Mouse (Mus musculus) heart, embryonic 10.5 days (tissue): ENCODE measurements around the gene 1700001C19Rik. TPM values are rescaled to one million over a fixed set of nuclear protein-coding genes. Genes with fewer than 3 reads are reported as not detected.
A peak's percentile ranks its signal among the peaks of the same experiment; 100 is the strongest.
"Not testable (repeated sequence)": the region's sequence is repeated elsewhere in the genome, so short reads cannot be mapped to it uniquely, and the experiment has no call there.

Experiments
- DNase-seq: peaks from one replicate; pipeline ENCODE4 v3.0.0-alpha.2; 2017; ENCODE audit warnings: low spot score
- H3K27ac ChIP-seq: fragments of 300-500 bp; sonication (generic); 2 replicates; pipeline ENCODE4 v1.5.1; 2016; ENCODE audit warnings: mild to moderate bottlenecking
- H3K27me3 ChIP-seq: fragments of 300-500 bp; sonication (generic); 2 replicates; pipeline ENCODE4 v1.6.1; 2016; ENCODE audit warnings: mild to moderate bottlenecking; ENCODE audit not compliant: poor library complexity, insufficient read depth, severe bottlenecking
- H3K36me3 ChIP-seq: fragments of 300-500 bp; sonication (generic); 2 replicates; pipeline ENCODE4 v1.6.1; 2016; ENCODE audit warnings: mild to moderate bottlenecking, moderate library complexity
- H3K4me1 ChIP-seq: fragments of 300-500 bp; sonication (generic); 2 replicates; pipeline ENCODE4 v1.6.1; 2016; ENCODE audit warnings: mild to moderate bottlenecking
- H3K4me3 ChIP-seq: fragments of 300-500 bp; sonication (generic); 2 replicates; pipeline ENCODE4 v1.5.1; 2016; ENCODE audit warnings: mild to moderate bottlenecking, moderate library complexity
- H3K9me3 ChIP-seq: fragments of 300-500 bp; sonication (generic); 2 replicates; pipeline ENCODE4 v1.6.1; 2016; ENCODE audit warnings: mild to moderate bottlenecking, moderate library complexity
- WGBS: fragments of 180-500 bp; shearing (Covaris S2); methylation state at CpG from one replicate; pipeline ENCODE4 v1.1.7; 2016; 5-methylcytosine and 5-hydroxymethylcytosine counted together
- polyA plus RNA-seq: library from polyadenylated mRNA; unstranded; fragments of >200 nt; fragmentation: Nextera tagmentation; extraction: Ambion mirVana; gene quantifications from 2 replicates; pipeline ENCODE4 v1.2.1, GENCODE M21; 2016

The 1700001C19Rik gene
- polyA plus RNA-seq, 1 experiment from 2014 or later, result 0.63 TPM

DNA sequence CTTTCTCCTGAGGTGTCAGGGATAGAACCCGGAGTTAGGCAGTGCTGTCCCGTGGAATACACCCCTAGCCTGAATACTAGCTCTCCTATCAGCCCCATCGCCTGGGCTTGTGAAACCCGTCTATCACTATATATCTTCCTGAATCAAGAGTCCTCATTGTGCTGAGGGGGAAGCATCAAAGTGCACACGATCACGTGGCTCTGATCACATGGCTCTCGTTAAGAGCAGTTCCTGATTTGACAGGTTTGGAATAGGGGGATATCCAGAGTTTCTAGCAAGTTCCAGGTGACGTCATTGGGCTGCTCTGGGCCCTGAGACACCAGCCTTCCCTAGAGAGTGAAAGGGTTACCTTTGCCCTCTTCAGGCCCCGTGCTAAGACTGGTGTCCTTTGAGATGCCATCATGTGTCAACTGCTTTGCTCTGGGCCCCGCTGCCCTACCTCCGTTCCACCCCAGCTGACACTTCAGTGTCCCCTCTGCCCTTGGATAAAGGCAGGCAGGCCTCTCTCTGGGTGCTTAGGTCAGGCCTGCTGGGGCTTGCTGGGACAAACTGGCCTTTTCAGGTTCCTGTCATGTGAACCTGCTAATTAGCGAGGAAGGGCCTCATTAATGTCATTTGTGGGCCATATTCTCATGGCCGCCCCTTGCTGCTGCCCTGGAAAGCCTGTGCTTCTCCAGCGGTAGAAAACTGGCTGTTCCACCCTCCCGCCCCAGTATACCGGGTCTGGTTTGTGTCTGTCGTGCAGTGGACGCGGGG lies 4.3 kb upstream of the 1700001C19Rik start:
- no peak for DNase-seq
- peaks cover 24% of the 10 kb centered on the region for H3K27me3 ChIP-seq
- no peaks in the 10 kb centered on the region for H3K36me3 ChIP-seq
- no peaks in the 10 kb centered on the region for H3K9me3 ChIP-seq
- peaks cover 95% of the 10 kb centered on the region for H3K4me1 ChIP-seq
- whole genome bisulfite sequencing, result 40% methylated on average over 19 of the region's 19 CpGs
- H3K4me3 ChIP-seq, result peak overlapping the region; percentile 25; the same call in 1 of the 2 replicates
- peak overlapping the region; percentile 88 for H3K27ac ChIP-seq

- H3K36me3 ChIP-seq, result no peaks in the 10 kb centered on the region
- H3K4me3 ChIP-seq, result no peak overlapping the region; the same call in 1 of the 2 replicates
- H3K9me3 ChIP-seq, result no peaks in the 10 kb centered on the region
- peak overlapping the region; percentile 88 for H3K27ac ChIP-seq
- DNase-seq, result no peak
- H3K27me3 ChIP-seq, result peaks cover 26% of the 10 kb centered on the region
- 10% methylated on average over 9 of the region's 9 CpGs for WGBS
- H3K4me1 ChIP-seq, result peaks cover 87% of the 10 kb centered on the region
Observed at GRCm38 (mm10) chr17:47440359-47440890, 3.2 kb upstream of the 1700001C19Rik start.

DNA sequence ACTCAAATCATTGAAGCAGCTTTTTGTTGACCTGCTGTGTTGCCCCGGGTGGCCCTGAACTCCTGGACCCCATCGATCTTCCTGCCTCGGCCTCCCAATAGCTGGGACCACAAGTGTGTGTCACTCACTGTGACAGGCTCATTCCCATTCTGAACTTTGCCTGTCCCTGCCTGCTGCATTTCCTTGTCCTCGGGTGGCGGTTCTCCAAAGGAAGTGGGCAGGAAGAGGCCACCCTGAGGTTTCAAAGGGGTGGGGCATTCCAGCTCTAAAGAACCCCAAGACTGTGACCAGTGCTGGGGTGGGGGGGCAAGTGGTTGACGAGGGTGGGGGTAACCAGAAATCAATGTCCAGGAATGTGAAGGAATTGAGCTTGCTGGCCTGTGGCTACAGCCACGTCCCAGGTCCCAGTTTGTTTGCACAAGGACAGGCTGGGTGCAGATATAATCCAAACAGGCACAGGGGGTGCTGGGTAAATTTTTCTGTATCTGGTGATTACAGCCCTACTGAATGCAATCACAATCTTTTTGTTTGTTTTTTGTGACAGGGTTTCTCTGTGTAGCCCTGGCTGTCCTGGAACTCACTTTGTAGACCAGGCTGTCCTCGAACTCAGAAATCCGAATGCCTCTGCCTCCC lies 2.3 kb upstream of the 1700001C19Rik start:
- no peak for DNase-seq
- Histone ChIP-seq H3K27me3 (peaks cover 26% of the 10 kb centered on the region), H3K4me3 (no peak overlapping the region), H3K36me3 (no peaks in the 10 kb centered on the region), H3K4me1 (peaks cover 78% of the 10 kb centered on the region), H3K9me3 (no peaks in the 10 kb centered on the region), H3K27ac (peak overlapping the region; percentile 88)
- 43% methylated on average over 9 of the region's 9 CpGs for WGBS

- Histone ChIP-seq H3K36me3 (no peaks in the 10 kb centered on the region), H3K4me1 (peaks cover 69% of the 10 kb centered on the region), H3K27me3 (peaks cover 23% of the 10 kb centered on the region), H3K27ac (peak overlapping the region; percentile 74; the same call in 1 of the 2 replicates), H3K9me3 (no peaks in the 10 kb centered on the region), H3K4me3 (0 out of 2 replicates have a peak overlapping the region, but pooled peaks have one; percentile 74)
- WGBS, result 60% methylated on average over 6 of the region's 6 CpGs
- DNase-seq, result no peak
Observed at GRCm38 (mm10) chr17:47438611-47439010, 1.4 kb upstream of the 1700001C19Rik start.

DNA sequence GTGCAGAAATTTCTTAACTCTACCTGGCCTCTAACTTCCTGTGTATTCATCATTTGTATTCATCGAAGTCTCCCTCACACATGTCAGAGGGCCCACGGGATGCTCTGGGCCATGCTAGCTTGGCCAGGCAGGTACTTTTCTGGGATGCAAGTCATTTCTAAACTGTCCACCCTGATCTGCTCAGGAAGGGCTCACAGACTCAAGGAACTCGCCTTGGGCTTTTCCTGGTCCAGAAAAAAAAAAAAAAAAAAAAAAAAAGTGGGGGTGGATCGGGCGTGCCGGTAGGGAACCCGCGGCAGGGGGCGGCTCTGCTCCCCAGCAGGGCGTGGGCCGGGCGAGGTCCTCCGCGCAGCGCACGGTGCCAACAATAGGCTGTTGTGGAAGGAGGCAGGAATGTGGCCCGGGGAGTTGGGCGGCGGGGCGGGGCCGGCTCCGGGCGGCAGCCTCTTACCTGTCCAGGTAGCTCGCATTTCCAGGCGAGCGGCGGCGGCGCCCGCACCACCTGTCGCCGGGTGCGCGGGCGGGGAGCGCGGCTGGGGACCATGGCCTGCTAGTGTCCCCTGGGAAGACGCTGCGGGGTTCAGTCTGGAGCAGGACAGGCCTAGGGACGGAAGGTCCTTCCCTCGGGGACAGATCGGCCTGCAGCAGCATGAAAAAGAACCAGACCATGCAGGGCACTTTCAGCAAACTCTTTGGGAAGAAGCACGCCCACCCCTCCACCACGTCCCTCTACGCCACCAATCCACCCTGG lies 845 bp downstream of the 1700001C19Rik start, which contains the start of gene AI661453:
TSS of gene AI661453 (plus strand) at position 460 of the 751 bp plus-strand sequence.
- Histone ChIP-seq H3K9me3 (no peaks in the 10 kb centered on the region), H3K27ac (peak within 1 kb of the TSS; percentile 87), H3K36me3 (no peaks in the 10 kb centered on the region), H3K27me3 (peaks cover 23% of the 10 kb centered on the region), H3K4me1 (peaks cover 52% of the 10 kb centered on the region), H3K4me3 (peak within 1 kb of the TSS; percentile 74)
- under 1% methylated on average over 45 of the region's 45 CpGs for WGBS
- DNase-seq, result no peak

- no peak overlapping the region for H3K27ac ChIP-seq
- DNase-seq, result no peak
- H3K9me3 ChIP-seq, result no peaks in the 10 kb centered on the region
- 0 out of 2 replicates have a peak, but pooled peaks cover 7% of the 10 kb centered on the region for H3K27me3 ChIP-seq
- no peak overlapping the region for H3K4me3 ChIP-seq
- H3K4me1 ChIP-seq, result peaks cover 19% of the 10 kb centered on the region
- H3K36me3 ChIP-seq, result no peaks in the 10 kb centered on the region
- 73% methylated on average over 5 of the region's 5 CpGs for WGBS
Observed at GRCm38 (mm10) chr17:47430815-47431214, 6.4 kb downstream of the 1700001C19Rik start.

DNA sequence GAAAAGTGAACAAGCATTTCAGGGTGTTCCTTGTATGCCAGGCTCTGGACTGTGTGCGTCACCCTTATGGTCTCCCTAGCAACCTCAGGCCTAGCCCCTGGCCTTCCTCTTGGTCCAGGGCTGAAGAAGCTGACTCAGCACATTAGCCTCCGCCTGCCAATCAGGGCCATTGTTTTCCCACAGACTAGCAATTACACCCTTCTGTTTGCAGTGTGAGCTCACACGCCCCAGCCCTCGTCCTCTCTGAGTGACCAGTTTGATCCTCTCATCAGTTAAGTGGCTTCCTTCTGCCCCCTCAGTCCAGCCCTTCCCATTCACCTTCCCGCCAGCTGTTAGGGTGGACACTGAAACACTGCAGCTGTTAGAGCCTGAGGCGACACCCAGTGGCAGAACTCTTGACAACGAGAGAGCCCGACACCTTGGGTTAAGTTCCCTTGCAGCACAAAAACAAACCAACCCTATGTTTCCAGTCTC lies 8.3 kb downstream of the 1700001C19Rik start:
- Histone ChIP-seq H3K4me1 (peaks cover 28% of the 10 kb centered on the region), H3K27ac (0 out of 2 replicates have a peak overlapping the region, but pooled peaks have one; percentile 30), H3K9me3 (no peaks in the 10 kb centered on the region), H3K4me3 (no peak overlapping the region; the same call in 1 of the 2 replicates), H3K27me3 (0 out of 2 replicates have a peak, but pooled peaks cover 7% of the 10 kb centered on the region), H3K36me3 (no peaks in the 10 kb centered on the region)
- 10% methylated on average over 8 of the region's 8 CpGs for WGBS
- no peak for DNase-seq

GRCm38 (mm10) chr17:47427316-47427715 lies 9.9 kb downstream of the 1700001C19Rik start:
- Histone ChIP-seq H3K4me3 (no peak overlapping the region), H3K27ac (no peak overlapping the region), H3K27me3 (0 out of 2 replicates have a peak, but pooled peaks cover 7% of the 10 kb centered on the region), H3K36me3 (no peaks in the 10 kb centered on the region), H3K4me1 (peaks cover 26% of the 10 kb centered on the region), H3K9me3 (no peaks in the 10 kb centered on the region)
- WGBS, result 67% methylated on average over 6 of the region's 6 CpGs
- no peak for DNase-seq

- Histone ChIP-seq H3K4me1 (peaks cover 23% of the 10 kb centered on the region), H3K27ac (no peak overlapping the region), H3K36me3 (no peaks in the 10 kb centered on the region), H3K4me3 (no peak overlapping the region), H3K27me3 (0 out of 2 replicates have a peak, but pooled peaks cover 14% of the 10 kb centered on the region), H3K9me3 (no peaks in the 10 kb centered on the region)
- DNase-seq, result no peak
- 67% methylated on average over 6 of the region's 6 CpGs for WGBS
Observed at GRCm38 (mm10) chr17:47424186-47424585, 13.0 kb downstream of the 1700001C19Rik start.

DNA sequence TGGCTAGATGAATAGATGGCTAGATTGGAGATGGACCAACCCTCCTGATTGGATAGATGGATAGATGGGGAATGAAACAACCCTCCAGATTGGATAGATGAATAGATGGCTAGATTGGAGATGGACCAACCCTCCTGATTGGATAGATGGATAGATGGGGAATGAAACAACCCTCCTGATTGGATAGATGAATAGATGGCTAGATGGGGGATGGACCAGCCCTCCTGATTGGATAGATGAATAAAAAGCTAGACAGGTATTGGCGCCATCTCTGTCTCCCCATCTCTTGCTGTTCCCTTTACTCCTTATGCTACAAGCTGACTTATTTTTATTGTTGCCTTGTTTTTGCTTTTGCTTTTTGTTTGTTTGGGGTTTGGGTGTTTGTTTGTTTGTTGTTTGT lies 14.6 kb downstream of the 1700001C19Rik start:
- not testable (repeated sequence) for DNase-seq, H3K4me3 ChIP-seq, H3K36me3 ChIP-seq, H3K9me3 ChIP-seq, H3K4me1 ChIP-seq, H3K27ac ChIP-seq
- 68% methylated on average over 1 of the region's 1 CpGs for WGBS
- 0 out of 2 replicates have a peak, but pooled peaks cover 14% of the 10 kb centered on the region for H3K27me3 ChIP-seq

GRCm38 (mm10) chr17:47421566-47421965 lies 15.6 kb downstream of the 1700001C19Rik start:
- Histone ChIP-seq H3K27ac (no peak overlapping the region), H3K4me1 (peaks cover 8% of the 10 kb centered on the region; the same call in 1 of the 2 replicates), H3K36me3 (no peaks in the 10 kb centered on the region), H3K27me3 (0 out of 2 replicates have a peak, but pooled peaks cover 7% of the 10 kb centered on the region), H3K4me3 (no peak overlapping the region), H3K9me3 (no peaks in the 10 kb centered on the region)
- whole genome bisulfite sequencing, result 79% methylated on average over 3 of the region's 3 CpGs
- DNase-seq, result no peak

DNA sequence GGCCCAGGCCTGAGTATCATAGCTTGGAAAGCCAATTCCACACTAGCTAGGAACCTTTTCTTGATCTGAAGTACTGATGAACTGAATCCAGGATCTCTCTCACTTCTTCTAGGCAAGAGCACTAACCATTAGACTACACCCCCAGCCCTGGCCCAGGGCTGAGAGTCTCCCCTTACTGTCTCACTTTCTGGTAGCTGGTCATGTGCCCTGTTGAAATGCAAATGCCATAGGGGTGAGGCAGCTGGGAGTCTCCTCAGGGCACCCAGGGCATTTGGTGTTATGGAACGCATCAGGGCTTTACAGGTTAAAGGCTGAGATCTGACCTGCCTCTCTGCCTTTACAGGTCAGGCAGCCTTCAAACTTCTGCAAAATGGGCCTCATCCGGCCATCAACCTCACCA lies 17.0 kb downstream of the 1700001C19Rik start:
- 58% methylated on average over 2 of the region's 2 CpGs for WGBS
- peaks cover 8% of the 10 kb centered on the region; the same call in 1 of the 2 replicates for H3K4me1 ChIP-seq
- 0 out of 2 replicates have a peak, but pooled peaks cover 12% of the 10 kb centered on the region for H3K27me3 ChIP-seq
- H3K4me3 ChIP-seq, result no peak overlapping the region
- no peak for DNase-seq
- no peaks in the 10 kb centered on the region for H3K36me3 ChIP-seq
- 0 out of 2 replicates have a peak, but pooled peaks cover 3% of the 10 kb centered on the region for H3K9me3 ChIP-seq
- H3K27ac ChIP-seq, result no peak overlapping the region
